Mouse (Mus musculus) layer of hippocampus, postnatal 10 days (tissue): ENCODE results near the gene Lrrc25. TPM values are rescaled to one million over a fixed set of nuclear protein-coding genes. Genes with fewer than 3 reads are reported as not detected.

Experiments used
- DNase-seq, 2 experiments: peaks; one replicate each; pipeline ENCODE4 v3.0.0; 2021; ENCODE audit warnings: low spot score in 2 of 2
- total RNA-seq, 2 experiments: library from RNA; stranded (reverse); gene quantifications; 2 replicates each; pipeline ENCODE4 v1.2.3; 2021

Gene Lrrc25
- total RNA-seq, 2 experiments from 2014 or later = 0.96 to 2.3 TPM

DNA sequence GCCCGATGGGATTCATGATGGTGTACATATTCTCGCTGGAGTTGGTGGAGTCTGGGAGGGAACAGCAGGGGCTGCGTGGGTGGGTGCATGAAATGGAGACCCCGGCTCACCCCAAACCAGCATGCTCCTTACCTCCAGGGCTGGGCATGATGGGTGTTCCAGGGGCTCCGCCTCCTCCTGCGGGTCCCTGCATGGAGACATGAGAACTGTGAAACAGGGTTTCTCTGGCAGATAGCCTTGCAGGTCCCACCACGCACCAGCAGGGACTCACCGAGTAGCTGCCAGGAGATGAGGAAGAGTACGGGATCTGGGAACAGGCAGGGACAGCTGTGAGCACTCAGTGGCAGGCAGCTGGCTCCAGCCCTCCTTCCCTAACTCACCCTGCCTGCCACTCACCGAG is 17.2 kb upstream of the Lrrc25 start:
- DNase-seq = peak; percentile 51 to 63

DNA sequence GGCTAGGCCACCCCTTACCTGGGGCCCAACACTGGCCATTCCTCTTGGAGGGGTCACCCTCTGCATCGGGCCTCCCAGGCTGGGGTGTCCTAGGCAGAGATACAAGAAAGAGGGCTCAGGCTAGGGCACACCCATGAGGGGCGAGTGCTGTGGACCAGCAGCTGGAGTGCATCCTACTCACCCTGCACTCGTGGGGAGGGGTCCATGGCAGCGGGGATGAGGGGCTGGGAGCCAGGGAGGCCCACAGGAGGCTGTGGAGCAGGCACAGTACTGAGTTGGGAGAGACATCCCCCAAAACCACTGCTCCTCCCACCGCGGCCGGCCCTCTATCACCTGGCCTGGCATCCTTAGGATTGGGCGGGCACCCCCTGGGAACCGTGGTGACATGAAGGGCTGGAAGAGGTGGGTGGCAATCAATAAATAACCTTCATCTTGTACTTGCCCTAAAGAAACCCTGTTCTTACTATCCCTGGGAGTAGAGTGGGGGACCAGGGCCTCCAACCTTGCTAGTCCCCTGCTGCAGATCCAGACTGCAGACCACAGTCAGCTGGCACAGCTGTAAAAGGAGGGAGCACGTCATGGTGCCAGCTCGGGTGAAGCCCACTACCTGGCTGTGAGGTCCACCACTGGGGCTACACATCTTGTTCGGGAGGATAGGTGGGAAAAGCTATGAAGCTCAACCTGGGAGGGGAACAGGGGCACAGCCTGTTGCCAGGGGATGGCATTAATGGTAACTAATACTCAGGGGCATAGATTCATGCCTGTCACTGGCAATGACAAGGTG is 16.3 kb upstream of the Lrrc25 start:
- DNase-seq = no peak

DNA sequence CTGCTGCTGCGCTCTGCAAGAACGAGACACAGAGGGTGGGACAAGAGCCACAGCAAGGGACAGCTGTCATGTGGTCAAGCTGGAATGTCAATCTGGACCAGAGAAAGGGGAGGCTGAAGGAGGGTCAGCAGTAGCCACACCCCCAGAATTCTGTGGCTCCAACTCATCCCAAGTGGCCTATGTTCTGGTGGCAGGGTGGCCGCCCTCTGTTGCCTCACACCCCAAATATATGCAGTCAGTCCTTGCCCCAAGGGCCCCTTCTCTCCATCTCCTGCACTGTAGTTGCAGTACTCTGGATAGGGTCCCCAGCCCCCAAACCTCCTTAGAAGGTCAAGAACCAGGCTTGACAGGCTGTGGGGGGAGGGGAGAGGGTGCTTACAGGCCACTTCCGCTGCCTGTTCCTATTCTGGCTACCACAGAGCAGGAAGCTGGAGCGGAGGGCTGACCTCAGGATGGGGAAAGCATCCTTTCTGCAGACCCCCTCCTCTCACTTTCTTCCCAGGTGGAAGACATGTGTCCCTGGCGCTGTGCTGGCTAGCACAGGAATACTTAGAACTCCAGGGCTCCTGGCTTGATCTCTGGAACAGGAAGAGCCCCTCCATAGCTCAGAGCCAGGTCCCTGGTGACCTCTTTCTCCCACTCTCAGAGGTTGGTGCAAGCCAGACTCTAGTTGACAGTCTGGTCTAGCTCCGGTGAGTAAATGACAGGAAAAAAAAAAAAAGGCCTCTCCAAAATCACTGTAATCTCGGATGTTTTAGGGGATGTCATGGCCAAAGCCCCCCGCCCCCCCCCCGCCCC is 15.3 kb upstream of the Lrrc25 start:
- DNase-seq = peak; percentile 30 to 52

DNA sequence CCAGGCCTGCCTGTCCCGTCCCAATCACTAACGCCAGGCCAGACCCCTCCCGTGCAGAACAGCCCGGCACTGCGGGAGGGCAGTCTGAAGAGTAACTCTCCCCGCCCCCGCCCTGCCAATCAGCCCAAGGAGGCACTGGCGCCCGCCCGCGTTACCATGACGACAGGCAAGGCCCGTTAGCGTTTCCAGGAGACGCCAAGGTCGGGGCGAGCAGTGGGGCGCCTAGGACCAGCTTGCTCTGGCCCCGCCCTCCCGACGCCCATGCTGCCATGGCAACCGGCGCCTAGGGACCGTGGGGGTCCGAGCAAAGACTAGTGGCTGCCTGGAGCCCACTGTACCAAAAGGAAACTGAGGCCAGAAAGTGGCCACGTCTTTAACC is 14.7 kb upstream of the Lrrc25 start:
- peak; percentile 80 to 87 for DNase-seq

DNA sequence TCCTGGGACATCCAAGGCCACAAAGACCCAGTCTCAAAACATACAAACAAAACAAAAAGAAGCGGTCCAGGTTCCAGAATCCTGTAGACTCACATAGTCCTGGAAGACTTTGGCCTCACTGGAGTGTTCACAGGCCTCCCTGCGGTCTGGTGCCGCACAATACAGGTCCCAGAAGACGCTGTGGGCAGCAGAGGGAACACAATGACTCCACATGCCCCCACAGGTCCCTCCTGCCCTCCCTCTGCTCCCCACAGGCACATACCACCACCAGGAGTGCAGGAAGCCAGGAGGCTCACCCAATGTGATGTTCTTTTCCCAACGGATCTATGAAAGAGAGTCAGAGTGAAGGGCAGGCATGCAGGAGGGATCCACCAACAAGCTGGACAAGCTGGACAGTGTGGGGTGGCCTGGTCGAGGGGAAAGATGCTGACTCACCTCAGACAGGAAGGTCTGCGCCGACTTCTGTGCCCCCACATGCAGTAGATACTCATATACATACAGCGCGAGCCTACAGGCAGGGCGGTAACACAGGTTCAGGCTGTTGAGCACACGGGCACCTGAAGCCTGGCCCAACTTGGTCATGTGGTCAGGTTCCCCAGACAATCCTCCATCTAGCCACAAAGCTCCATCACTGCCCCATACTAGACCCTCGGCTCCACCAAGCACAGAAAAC is 13.7 kb upstream of the Lrrc25 start:
- DNase-seq = no peak

DNA sequence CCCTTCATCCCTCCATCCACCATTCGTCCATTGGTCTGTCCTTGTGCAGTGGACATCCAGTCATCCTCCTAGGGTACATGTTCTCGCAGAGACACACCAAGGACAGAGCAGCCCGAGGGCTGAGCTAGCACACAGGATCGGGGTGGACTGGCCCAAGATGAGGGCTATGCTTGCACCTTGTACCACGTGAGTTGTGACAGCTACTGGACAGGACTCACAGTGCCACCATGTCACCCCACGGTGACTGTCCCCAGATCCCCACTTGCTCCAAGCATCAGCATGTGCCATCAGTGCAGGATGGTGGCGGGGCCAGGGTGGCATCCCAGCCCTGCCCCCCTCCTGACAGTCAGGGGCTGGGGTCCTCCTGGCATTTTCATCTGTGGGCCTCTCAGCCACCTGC is 11.4 kb upstream of the Lrrc25 start:
- no peak for DNase-seq

DNA sequence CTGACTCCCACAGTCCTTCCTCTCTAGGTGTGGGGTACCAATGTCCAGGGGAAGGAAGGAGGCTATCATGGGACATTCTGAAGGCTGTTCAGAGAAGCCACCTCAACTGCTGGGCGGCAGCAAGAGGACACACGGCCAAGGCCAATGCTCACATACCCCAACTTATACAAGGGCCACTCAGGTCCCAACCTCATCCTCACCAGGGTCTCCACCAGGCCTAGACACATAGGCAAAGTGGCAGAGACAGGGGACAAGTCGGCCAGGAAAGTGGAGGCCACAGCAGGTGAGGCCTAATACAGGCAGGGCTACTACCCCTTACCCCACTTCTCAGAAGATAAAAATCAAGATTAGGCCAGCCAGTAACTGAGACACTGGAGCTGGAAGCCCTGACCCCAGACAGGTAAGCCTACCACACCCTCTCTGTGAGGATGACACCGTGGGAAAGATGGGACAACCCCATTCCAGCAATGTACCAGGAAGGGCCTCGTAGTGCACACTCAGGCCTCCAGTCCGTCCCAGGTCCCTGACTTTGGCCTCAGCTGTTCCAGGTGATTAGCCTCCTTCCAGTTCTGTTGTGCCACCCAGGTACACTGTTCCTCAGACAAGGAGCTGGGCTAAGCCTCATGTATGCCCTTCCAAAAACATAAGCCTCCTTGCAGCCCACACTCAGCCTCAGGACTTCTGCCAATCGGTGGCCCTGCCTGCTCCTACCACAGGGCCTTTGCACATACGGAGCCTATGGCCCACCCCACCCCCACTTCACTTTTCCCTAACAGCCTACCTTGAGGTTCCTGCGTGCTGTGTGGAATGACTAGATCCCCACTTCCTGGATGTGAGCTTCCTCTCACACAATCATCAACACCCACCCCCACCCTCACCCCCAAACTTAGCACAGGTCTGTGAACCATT is 9.8 kb upstream of the Lrrc25 start:
- no peak for DNase-seq

DNA sequence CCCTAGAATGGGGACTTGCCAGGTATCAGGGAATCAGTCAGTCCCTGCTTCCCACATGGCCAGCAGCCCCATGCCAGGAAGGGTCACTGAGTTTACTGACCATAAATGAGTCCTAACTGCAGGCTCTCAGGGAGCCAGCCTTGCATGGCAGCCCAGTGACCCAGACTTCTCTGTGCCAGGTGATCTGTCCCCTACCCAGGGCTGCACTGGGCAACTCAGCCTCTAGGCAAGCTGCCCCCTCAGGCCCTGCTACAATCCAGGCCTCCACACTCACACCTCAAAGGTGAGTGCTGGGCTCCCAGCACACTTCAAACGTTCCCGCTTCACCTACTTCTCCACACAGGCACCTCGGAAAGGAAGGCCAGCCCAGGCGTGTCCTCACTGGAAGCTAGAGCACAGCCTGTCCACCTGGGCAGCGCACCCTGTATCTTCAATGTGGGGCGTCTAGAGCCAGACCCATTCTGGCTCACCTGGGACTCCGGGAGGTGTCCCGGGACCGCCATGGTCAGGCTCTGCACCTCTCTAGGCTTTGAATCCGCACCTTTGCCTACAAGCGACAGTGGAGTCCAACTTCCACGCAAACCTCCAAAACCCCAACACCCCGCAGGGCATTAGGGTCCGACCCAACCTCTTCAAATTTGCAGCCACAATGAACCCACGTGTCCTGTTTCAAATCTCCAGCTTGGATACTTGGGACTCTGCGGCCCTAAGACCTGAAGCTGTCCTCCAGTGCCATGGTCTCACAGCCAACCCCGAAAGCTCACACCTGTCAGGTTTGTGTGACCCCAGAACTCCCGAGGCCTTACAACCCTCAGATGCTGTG is 9.0 kb upstream of the Lrrc25 start:
- DNase-seq = no peak

DNA sequence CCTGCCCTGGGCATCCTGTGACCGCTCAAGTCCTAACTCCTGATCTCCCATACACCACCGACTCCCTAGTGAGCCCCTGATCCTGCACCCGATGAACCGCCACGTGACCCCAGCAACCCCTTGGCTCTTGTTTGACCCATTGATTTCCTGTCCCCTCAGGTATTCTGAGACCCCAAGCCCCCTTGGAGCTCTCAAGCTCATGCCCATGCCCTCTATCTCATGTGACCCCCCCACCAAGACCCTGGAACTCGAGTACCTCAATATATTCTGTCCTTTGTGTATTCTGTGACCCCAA is 8.4 kb upstream of the Lrrc25 start:
- DNase-seq = peak; percentile 38 to 41

DNA sequence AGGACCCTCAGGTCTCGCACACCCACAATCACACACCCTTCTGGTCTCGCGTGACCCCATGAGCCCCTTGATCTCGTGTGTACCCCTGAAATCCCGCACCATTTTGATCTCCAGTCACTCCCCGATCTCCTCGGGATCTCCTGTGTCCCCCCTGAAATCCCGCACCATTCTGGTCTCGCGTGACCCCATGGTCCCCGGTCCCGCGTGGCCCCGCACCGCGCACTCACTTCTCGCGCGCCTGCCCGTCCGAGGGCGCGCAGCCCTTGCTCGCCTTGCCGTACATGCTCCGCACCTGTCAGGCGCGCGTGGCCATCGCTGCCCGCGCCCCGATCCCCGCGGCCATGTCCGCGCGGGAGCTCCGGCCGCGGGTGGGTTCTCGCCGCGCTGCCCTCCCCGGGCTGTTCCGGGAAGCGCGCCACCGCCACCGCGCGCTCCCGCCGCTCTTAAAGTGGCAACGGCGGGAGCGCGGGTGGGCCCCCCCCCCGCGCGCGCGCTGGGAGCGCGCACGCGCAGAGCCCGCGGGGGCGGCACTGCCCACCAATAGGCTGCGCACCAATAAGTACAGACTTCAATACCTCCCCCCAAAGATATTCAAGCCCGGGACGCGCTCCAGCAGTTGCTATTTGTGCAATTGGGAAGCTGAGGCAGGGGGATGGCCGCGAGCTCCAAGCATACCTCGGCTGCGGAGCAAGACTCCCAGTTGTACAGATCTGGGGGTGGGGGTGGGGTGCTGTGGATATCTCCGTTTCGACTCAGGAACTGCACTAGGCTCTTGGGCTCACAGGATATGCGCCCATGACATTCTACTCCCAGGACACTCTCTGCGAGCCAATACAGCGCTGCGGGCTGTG is 7.8 kb upstream of the Lrrc25 start:
- DNase-seq = peak; percentile 66 to 73

DNA sequence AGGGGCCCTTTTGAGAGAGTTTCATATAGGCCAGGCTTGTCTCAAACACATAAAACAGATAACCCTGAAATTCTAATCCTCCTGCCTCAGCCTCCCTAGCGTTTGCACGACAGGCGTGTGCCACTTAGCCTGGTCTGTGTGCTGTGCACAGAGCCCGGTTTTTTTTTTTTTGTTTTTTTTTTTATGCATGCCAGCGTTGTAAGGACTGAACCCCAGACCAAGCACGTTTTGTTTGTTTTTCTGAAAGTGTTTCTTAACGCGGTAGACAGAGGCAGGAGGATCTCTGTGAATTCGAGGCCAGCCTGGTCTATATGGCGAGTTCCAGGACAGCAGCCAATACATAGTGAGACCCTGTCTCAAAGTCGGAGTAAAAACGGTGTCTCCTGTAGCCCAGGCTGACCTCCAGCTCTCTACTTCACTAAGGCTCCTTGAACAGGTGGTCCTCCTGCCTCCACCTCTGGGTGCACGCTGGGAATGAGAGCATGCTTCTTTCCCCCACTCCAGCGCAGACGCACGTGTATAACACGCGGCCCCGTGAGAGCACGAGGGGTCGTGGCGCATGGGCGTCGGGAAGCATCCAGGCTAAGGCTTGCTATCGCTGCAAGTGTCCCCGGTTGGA is 7.1 kb upstream of the Lrrc25 start, which contains the start of gene Ssbp4:
TSS of gene Ssbp4 (minus strand) at position 124 of the 619 bp plus-strand sequence.
- no peak for DNase-seq

DNA sequence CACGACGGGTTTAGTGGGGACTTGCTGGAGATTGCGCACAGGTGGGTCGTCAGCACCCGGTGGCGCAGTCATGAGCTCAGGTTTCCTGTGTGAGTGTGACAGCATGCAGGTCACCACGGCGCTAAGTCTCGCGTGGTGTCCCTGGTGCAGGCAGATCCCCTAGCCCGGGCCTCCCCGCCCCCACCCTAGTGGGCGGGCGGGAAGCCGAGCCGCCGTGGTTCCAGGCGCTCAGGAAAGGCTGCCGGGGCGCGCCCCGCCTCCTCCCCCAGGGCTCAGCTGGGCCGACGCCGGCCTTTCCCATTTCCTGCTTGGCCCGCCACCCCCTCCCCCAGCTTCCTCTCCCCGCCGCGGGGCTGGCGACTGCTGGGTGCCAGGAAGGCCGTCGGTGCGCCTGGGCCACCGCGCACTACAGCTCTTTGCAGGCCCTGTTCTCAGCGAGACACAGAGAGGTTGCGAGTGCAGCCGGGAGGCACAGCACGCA is 6.5 kb upstream of the Lrrc25 start:
- DNase-seq = peak; percentile 69 to 78

DNA sequence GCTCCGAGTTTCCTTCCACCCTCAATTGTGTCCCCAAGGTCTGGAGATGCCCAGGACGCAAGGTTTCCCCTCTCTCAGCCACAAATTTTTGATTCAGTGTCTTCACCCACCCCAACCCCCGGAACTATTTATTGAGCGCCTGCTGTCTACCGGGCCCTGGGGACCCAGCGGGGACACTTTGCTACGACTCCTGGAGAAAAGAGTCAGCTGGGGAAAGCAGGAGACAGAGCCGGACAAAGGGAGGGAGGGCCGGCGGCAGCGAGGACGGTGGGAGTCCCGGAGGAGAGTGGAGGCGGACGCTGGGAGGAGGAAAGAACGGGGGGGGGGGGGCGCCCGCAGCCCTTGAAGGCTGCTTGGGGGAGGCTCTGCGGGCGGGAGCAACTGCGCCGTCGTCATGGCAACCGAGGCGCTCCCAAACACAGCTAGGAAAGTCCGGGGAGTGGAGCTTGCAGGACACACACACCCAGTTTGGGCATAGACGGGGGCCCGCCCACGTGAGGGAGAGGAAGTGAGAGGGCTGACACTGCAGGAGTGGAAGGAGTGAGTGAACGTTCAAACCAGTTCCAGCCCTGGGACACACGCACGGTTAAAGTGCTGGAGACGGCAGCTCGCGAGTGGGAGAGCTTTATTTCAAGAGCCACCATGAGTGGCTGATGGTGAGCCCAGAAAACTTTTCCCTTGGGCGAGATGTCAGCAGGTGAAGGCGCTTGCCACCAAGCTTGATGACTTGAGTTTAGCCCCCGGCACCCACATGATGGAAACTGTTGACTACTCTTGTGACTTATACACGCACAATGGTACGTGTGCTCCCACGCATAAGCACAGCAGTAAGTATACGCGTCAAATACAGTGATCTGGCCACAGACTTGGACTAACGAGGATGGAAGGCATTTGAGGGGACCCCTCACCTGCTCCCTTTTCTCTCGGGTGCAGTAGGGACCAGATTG is 5.8 kb upstream of the Lrrc25 start:
- DNase-seq = peak; percentile 73 to 76

DNA sequence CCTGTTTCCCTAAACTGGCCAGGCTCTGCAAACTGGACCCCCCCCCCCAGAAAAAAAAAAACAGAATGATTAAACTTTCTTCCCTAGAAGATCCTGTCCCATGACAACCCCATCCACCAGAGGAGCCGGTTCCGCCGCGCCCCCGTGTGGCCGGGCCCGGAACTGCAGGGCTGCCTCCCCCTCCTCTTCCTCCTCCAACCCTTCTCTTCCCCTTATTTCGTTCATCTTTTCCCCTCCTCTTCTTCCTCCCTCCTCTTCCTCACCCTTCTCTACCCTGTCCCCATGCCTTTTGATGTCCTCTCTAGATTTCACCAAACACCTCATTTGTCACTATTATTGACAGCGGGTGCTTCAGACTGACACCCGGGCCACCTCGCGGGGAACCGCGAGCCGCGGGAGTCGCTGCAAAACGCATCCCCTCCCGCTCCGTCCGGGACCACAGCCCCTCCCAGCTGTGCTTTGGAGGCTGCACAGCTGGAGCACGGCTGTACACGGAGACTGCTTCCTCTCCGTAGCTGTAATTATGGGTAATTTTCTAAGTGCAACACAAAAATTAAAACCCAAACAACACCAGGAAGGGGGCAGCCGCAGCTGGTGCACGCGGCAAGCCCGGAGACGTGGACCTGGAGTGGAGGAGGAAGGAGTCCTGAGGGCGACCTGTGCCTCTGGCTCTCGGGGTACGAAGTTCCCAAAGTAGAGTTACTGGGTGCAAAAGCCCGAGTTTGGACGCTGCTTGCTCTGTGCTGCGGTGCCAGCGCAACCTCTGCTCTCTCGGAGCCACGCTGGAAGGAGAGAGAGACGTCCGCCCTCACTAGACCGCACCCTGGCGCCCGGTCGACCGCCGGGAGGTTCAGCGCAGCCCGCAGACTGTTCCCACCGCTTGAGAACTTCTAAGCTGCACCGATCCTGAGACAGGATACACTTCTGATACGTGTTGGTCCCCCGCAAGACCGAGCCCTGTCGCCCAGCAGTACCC is 4.9 kb upstream of the Lrrc25 start:
- DNase-seq = peak; percentile 90 to 91

DNA sequence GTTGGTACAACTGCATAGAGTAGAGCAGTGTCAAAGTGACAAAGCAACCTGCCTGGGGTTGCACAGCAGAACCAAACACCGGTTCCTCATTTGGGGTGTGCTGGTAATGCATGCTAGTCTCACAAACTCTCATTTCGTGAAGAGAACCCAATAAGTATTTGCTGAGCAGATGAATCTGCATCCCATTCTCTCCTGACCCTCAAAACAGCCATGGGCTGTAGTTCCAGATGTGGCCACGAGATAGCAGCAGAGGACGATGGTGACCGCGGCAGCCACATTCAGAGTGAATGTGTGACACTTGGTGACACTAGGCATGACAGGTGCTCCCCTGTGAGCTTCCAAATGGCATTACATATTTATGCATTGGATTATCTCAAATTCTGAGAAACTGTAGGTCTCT is 4.1 kb upstream of the Lrrc25 start:
- peak; percentile 93 to 95 for DNase-seq

DNA sequence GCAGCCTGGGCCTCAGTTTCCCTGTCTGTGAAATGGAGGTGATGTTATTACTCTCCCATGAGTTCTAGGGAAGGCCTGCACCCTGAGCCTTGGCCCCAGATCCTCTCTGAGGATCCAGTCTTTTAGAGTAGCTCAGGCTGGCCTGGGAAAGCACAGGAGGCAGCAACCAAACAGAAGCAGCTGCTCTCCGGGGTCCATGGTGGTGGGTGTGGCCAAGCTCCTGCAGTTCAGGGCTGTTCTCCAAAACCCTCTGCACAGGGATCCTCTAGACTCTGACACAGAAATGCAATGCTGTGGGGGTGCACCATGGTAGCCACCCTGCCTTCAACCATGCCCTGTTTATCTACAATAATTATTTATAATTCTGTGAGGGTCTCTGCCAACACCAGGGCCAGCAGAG is 2.2 kb upstream of the Lrrc25 start:
- DNase-seq = no peak
